Mouse (Mus musculus) CH12.LX (cell line): ENCODE measurements around the gene Alg13. TPM values are rescaled to one million over a fixed set of nuclear protein-coding genes. Genes with fewer than 3 reads are reported as not detected.

ENCODE experiments used
- DNase-seq: peaks from one replicate; pipeline ENCODE4 v3.0.0-alpha.2; 2013; ENCODE audit errors: extremely low read depth
- H3K27ac ChIP-seq: 2 replicates; pipeline ENCODE4 v1.5.1; 2012; ENCODE audit warnings: low read depth, mild to moderate bottlenecking, control low read depth, moderate library complexity; ENCODE audit not compliant: insufficient read depth
- H3K27me3 ChIP-seq: replicated peaks from 2 replicates; pipeline ENCODE3; 2012; ENCODE audit warnings: inconsistent platforms
- H3K36me3 ChIP-seq, 2 experiments: replicated peaks in 1 of 2; 2 replicates each; pipeline versions ENCODE3 to v1.6.1; 2012; ENCODE audit warnings: inconsistent platforms in 1 of 2, low read length in 1 of 2, mild to moderate bottlenecking in 1 of 2, mixed read lengths in 1 of 2, moderate library complexity in 1 of 2; ENCODE audit not compliant: control insufficient read depth in 1 of 2, insufficient read depth in 1 of 2
- H3K4me1 ChIP-seq, 2 experiments: 2 replicates each; pipeline ENCODE4 v1.6.1; 2012; ENCODE audit warnings: inconsistent platforms in 1 of 2, moderate library complexity in 1 of 2; ENCODE audit not compliant: insufficient read depth in 2 of 2, control insufficient read depth in 1 of 2
- H3K4me2 ChIP-seq: 2 replicates; pipeline ENCODE4 v1.6.1; 2012; ENCODE audit warnings: low read depth, mild to moderate bottlenecking, control low read depth; ENCODE audit not compliant: poor library complexity, insufficient read depth, severe bottlenecking
- H3K4me3 ChIP-seq, 3 experiments: fragments of 150-350 bp in 1 of 3; sonication (generic) in 1 of 3; replicated peaks in 1 of 3; 2 replicates each; pipeline versions ENCODE3 to v1.5.1; 2011 to 2012; ENCODE audit warnings: low read depth in 2 of 3, low read length in 2 of 3, mild to moderate bottlenecking in 2 of 3, moderate library complexity in 2 of 3, control low read depth in 1 of 3, improper control_type of control experiment in 1 of 3, inconsistent platforms in 1 of 3, mixed read lengths in 1 of 3; ENCODE audit not compliant: poor library complexity in 1 of 3
- H3K79me2 ChIP-seq: replicated peaks from 2 replicates; pipeline ENCODE4 v1.6.1; 2012; ENCODE audit warnings: mild to moderate bottlenecking, moderate library complexity; ENCODE audit not compliant: control insufficient read depth, poor library complexity, insufficient read depth, severe bottlenecking; ENCODE audit errors: extremely low read depth
- H3K9ac ChIP-seq: 2 replicates; pipeline ENCODE4 v1.6.1; 2012; ENCODE audit warnings: low read depth, mild to moderate bottlenecking, control low read depth, moderate library complexity; ENCODE audit not compliant: insufficient read depth
- H3K9me3 ChIP-seq: replicated peaks from 2 replicates; pipeline ENCODE3; 2012; ENCODE audit warnings: low read length, inconsistent platforms, mixed read lengths
- CHD1 ChIP-seq: IDR thresholded peaks from 2 replicates; pipeline ENCODE4 v1.6.1; 2012; ENCODE audit warnings: low read depth, low read length, improper control_type of control experiment, inconsistent platforms
- CHD2 ChIP-seq: IDR thresholded peaks from 2 replicates; pipeline ENCODE4 v1.6.1; 2011; ENCODE audit warnings: low read length, improper control_type of control experiment
- CTCF ChIP-seq, 2 experiments: IDR thresholded peaks in 1 of 2; conservative IDR thresholded peaks in 1 of 2; 2 replicates each; pipeline ENCODE4 v1.5.1; 2011 to 2012; ENCODE audit warnings: low read depth in 2 of 2, low read length in 2 of 2, improper control_type of control experiment in 1 of 2, inconsistent platforms in 1 of 2, mild to moderate bottlenecking in 1 of 2, moderate library complexity in 1 of 2
- E2F4 ChIP-seq: IDR thresholded peaks from 2 replicates; pipeline ENCODE4 v1.6.1; 2011; ENCODE audit warnings: low read depth, low read length, improper control_type of control experiment; ENCODE audit not compliant: insufficient replicate concordance
- ETS1 ChIP-seq: conservative IDR thresholded peaks from 2 replicates; pipeline ENCODE4 v1.6.1; 2012; ENCODE audit warnings: low read depth, mild to moderate bottlenecking, inconsistent platforms, low read length, improper control_type of control experiment, moderate library complexity
- HCFC1 ChIP-seq: IDR thresholded peaks from 2 replicates; pipeline ENCODE4 v1.6.1; 2012; ENCODE audit warnings: low read depth, mild to moderate bottlenecking, inconsistent platforms, low read length, improper control_type of control experiment
- IRF4 ChIP-seq: IDR thresholded peaks from 2 replicates; pipeline ENCODE4 v1.6.1; 2014; ENCODE audit warnings: low read depth, mild to moderate bottlenecking, inconsistent platforms, low read length, improper control_type of control experiment
- JUND ChIP-seq: conservative IDR thresholded peaks from 2 replicates; pipeline ENCODE4 v1.6.1; 2011; ENCODE audit warnings: low read depth, low read length, improper control_type of control experiment
- KAT2A ChIP-seq: IDR thresholded peaks from 2 replicates; pipeline ENCODE4 v1.6.1; 2012; ENCODE audit warnings: low read length, improper control_type of control experiment, inconsistent platforms; ENCODE audit not compliant: insufficient replicate concordance
- MAX ChIP-seq: IDR thresholded peaks from 2 replicates; pipeline ENCODE4 v1.6.1; 2011; ENCODE audit warnings: low read length, improper control_type of control experiment
- MAZ ChIP-seq: IDR thresholded peaks from 2 replicates; pipeline ENCODE4 v1.6.1; 2012; ENCODE audit warnings: low read depth, mild to moderate bottlenecking, inconsistent platforms, low read length, improper control_type of control experiment, moderate library complexity
- MEF2A ChIP-seq: IDR thresholded peaks from 2 replicates; pipeline ENCODE4 v1.6.1; 2014; ENCODE audit warnings: low read depth, mild to moderate bottlenecking, inconsistent platforms, low read length, improper control_type of control experiment, borderline replicate concordance
- MXI1 ChIP-seq: IDR thresholded peaks from 2 replicates; pipeline ENCODE4 v1.6.1; 2011; ENCODE audit warnings: mild to moderate bottlenecking, low read depth, low read length, improper control_type of control experiment
- NRF1 ChIP-seq: IDR thresholded peaks from 2 replicates; pipeline ENCODE4 v1.6.1; 2014; ENCODE audit warnings: low read depth, mild to moderate bottlenecking, inconsistent platforms, low read length, improper control_type of control experiment, moderate library complexity
- POLR2AphosphoS2 ChIP-seq: IDR thresholded peaks from 2 replicates; pipeline ENCODE4 v1.6.1; 2011; ENCODE audit warnings: low read depth, low read length, improper control_type of control experiment
- RAD21 ChIP-seq: IDR thresholded peaks from 2 replicates; pipeline ENCODE4 v1.6.1; 2011; ENCODE audit warnings: low read depth, mild to moderate bottlenecking, low read length, improper control_type of control experiment, moderate library complexity
- RCOR1 ChIP-seq: conservative IDR thresholded peaks from 2 replicates; pipeline ENCODE4 v1.6.1; 2012; ENCODE audit warnings: low read depth, mild to moderate bottlenecking, inconsistent platforms, low read length, improper control_type of control experiment
- TCF12 ChIP-seq: IDR thresholded peaks from 2 replicates; pipeline ENCODE4 v1.6.1; 2014; ENCODE audit warnings: low read depth, mild to moderate bottlenecking, inconsistent platforms, low read length, improper control_type of control experiment
- USF1 ChIP-seq: IDR thresholded peaks from 2 replicates; pipeline ENCODE4 v1.6.1; 2014; ENCODE audit warnings: low read depth, mild to moderate bottlenecking, inconsistent platforms, low read length, improper control_type of control experiment
- USF2 ChIP-seq: conservative IDR thresholded peaks from 2 replicates; pipeline ENCODE4 v1.6.1; 2011; ENCODE audit warnings: low read depth, low read length, improper control_type of control experiment
- ZKSCAN1 ChIP-seq: IDR thresholded peaks from 2 replicates; pipeline ENCODE4 v1.6.1; 2012; ENCODE audit warnings: low read depth, inconsistent platforms, low read length, improper control_type of control experiment, borderline replicate concordance
- ZMIZ1 ChIP-seq: IDR thresholded peaks from 2 replicates; pipeline ENCODE4 v1.6.1; 2012; ENCODE audit warnings: low read depth, mild to moderate bottlenecking, inconsistent platforms, low read length, improper control_type of control experiment
- dilution Hi-C: fragments of 300-500 bp; cut with MboI; formaldehyde crosslinking; loops from 2 replicates; pipeline ENCODE4 v1.14.3; 2020; ENCODE audit warnings: low sequenced_read_pairs; ENCODE audit not compliant: extremely low pct_unique_long_range_greater_than_20kb, extremely low pct_ligation_motif_present
- in situ Hi-C: fragments of 300-500 bp; cut with MboI; formaldehyde crosslinking; loops from 3 replicates; pipeline ENCODE4 v1.14.3; 2019; ENCODE audit warnings: low sequenced_read_pairs, low pct_ligation_motif_present, low pct_unique_long_range_greater_than_20kb, mixed read lengths
- polyA plus RNA-seq: library from polyadenylated mRNA; unstranded; fragments of >175 nt; gene quantifications from 2 replicates; pipeline ENCODE4 v1.2.1, GENCODE M21; 2012; ENCODE audit warnings: low read depth; ENCODE audit not compliant: insufficient read length
- total RNA-seq, 2 experiments: library from RNA; depleted of rRNA; stranded (reverse); fragments of 300-350 nt in 1 of 2; fragments of >200 nt in 1 of 2; gene quantifications; 2 replicates each; pipeline ENCODE4 v1.2.3; 2012 to 2014

Gene Alg13
- total and polyA plus RNA-seq, 3 experiments = 15.4 to 18.6 (median 17.0) TPM

DNA sequence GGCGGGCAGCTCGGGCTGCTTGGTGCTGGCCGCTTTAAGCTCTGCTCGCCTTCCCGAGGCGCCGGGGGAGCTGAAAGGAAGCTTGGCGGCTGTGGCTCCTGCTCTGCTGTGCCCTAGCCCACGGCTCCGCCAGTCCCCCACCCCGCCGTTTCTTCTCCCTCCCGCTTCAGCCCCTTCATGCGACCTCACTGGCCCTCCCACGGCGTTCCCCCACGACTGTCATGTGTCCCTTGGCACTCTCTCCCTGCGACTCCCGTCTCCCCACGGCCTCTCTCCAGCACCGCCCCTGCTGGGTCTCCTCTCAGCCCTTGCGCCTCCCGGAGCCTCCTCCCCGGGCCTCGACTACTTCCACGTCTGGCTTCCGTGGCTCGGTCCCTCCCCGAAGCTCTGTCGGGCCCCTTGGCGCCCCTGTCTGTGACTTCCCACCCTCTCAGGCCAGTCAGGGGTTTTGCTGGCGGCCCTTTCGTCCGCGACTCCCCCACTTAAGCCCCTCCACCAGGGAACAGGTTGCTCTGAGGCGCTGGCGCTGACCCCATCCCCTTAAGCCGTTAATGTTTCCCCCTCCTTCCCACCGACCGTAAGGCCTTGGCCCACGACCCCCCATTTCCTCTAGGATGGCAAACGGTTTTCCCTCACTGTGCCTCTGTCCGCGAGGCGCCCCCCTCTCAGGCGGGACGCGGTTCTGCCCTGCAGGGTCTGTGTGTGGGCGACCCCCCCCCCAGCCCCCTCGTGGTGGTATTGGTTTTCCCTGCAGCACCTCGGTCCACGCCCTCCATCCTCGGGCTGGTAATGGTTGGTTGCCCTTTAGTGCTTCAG lies 768 bp downstream of the Alg13 start:
- no peak for DNase-seq

DNA sequence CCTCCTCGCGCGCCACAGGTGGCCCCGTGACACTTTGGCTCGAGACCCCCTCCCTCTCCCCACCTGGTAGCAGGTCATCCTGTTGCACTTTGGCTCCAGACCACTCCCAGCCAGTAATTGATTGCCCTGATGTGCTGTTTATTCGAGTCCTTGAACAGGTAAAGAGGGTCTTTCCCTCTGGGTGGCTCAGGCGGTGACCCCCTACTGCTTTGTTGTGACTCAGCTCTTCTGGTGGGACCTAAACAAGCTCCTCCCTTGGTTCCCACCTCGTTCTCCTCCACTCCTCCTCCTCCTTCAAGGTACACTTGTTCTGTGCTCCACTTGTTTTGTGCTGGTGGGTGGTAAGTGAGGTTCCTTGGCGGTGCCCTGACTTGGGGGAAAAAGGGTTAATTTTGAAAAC lies 1.8 kb downstream of the Alg13 start:
- Histone ChIP-seq H3K27ac (no peak overlapping the region), H3K4me1 (peaks cover 4 to 11% of the 10 kb centered on the region in 2 experiments; a peak in 2 of 4 replicates), H3K9ac (no peak overlapping the region), H3K9me3 (no peaks in the 10 kb centered on the region), H3K4me3 (no peak overlapping the region), H3K79me2 (peaks cover 17% of the 10 kb centered on the region), H3K36me3 (peaks cover 0 to 3% of the 10 kb centered on the region in 2 experiments), H3K27me3 (no peaks in the 10 kb centered on the region), H3K4me2 (no peak overlapping the region; the same call in 1 of the 2 replicates)
- no peak for TF ChIP-seq RAD21
- no peak for TF ChIP-seq HCFC1
- TF ChIP-seq TCF12 = no peak
- TF ChIP-seq CHD1 = no peak
- TF ChIP-seq JUND = no peak
- no peak for TF ChIP-seq ZKSCAN1
- no peak for TF ChIP-seq CHD2
- TF ChIP-seq MAZ = no peak
- dilution Hi-C loops = no loop called here
- in situ Hi-C loops = no loop called here
- no peak for DNase-seq

More for the DNA sequence above, 768 bp downstream of the Alg13 start:
- Histone ChIP-seq H3K79me2 (peaks cover 17% of the 10 kb centered on the region), H3K27me3 (no peaks in the 10 kb centered on the region), H3K27ac (peak overlapping the region; percentile 65), H3K9me3 (no peaks in the 10 kb centered on the region), H3K4me3 (peak overlapping the region; percentile 65 to 99 (median 75)), H3K9ac (peak overlapping the region; percentile 90), H3K4me2 (peak overlapping the region; percentile 44; the same call in 1 of the 2 replicates), H3K36me3 (peaks cover 0 to 3% of the 10 kb centered on the region in 2 experiments), H3K4me1 (peaks cover 4 to 14% of the 10 kb centered on the region in 2 experiments; a peak in 2 of 4 replicates)
- in situ Hi-C loops (no loop called here), dilution Hi-C loops (no loop called here)
- TF ChIP-seq NRF1 (no peak), IRF4 (no peak), KAT2A (no peak), ETS1 (no peak), USF2 (no peak), MAX (no peak), E2F4 (no peak), USF1 (no peak), ZMIZ1 (no peak), CHD1 (no peak), MXI1 (no peak), HCFC1 (no peak), MEF2A (no peak), TCF12 (no peak), CTCF (conservative IDR thresholded peaks at IDR 0.05 in 1 of 2, IDR thresholded peaks at IDR 0.05 in 1 of 2; ENCODE audit: low read depth in 2 of 2, low read length in 2 of 2) (no peak), ZKSCAN1 (no peak), RCOR1 (no peak), POLR2AphosphoS2 (no peak)
